Mouse (Mus musculus) brain, embryonic 14.5 days (tissue): ENCODE results near the gene Abhd16a.

Experiments used
- CTCF ChIP-seq: fragments of 200-500 bp; IDR thresholded peaks from 2 replicates; pipeline ENCODE4 v1.5.1; 2012; ENCODE audit warnings: inconsistent platforms, mild to moderate bottlenecking, moderate library complexity, borderline replicate concordance; ENCODE audit not compliant: insufficient read depth, insufficient read length; ENCODE audit errors: extremely low read depth
- POLR2A ChIP-seq: fragments of 200-500 bp; IDR thresholded peaks from 2 replicates; pipeline ENCODE4 v1.6.1; 2012; ENCODE audit warnings: mild to moderate bottlenecking, inconsistent platforms, borderline replicate concordance; ENCODE audit not compliant: poor library complexity, insufficient read depth, insufficient read length, severe bottlenecking; ENCODE audit errors: extremely low read depth

DNA sequence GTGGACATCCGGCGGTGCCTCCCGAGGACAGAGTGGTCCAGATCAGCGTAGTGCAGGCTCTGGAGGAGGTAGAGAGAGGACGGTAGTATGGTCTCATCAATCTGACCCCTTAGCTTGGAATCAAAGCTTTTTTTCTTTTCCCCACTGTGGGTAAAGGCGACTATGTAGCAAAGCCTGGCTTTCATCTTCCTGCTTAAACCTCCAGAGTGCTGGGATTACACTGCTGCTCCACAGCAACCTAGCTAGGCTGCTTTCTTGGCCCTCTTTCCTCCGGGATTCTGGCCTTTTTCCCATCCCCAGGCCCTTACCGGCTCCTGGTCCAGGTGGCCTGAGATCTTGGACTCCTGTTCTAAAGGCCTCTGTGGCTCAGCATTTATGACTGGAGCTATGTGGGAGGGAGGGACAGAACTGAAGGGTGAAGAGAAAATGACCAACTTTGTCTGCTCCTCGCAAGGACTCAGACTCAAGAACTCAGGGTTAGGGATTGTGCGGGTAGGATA is 24.6 kb upstream of the Abhd16a start:
- no peak for TF ChIP-seq CTCF
- no peak for TF ChIP-seq POLR2A
